ENCODE assay signal across 16 mouse cellular contexts in the genomic region with DNA sequence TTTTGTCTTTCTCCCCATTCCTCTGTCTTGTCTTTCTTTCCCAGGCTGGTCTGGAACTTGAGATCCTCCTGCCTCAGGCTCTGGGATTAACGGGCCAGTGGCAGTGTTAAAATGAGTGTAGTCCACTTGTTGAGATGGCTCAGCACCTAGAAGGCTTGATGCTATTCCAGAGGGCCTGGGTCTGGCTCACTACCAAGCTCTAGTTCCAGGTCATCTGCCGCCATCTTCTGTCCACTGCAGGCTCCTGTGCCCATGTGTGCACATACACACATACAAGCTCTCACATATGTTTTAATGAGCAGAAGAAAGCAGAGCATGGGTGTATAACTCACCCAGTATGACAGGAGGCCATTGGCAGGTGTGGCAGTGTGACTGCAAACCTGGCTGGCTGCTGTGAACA. TPM values are rescaled to one million over a fixed set of nuclear protein-coding genes. Genes with fewer than 3 reads are reported as not detected.
A peak's percentile ranks its signal among the peaks of the same experiment; 100 is the strongest.
DNase-seq lines count a peak whose midpoint lies in the region; ATAC-seq and TF ChIP-seq lines count a peak whose summit lies in the region.
"Had no signal": no experiment of that assay in that cellular context is flagged by ENCODE, and none has a peak within 500 bp of the region (broad histone marks: within the 10 kb centered on the region; RNA-seq: fewer than 3 reads in every experiment).

No protein-coding gene starts in this region.

- H3K27ac ChIP-seq in kidney, postnatal 0 days, result no peak overlapping the region
- 0 out of 2 replicates have a peak overlapping the region, but pooled peaks have one; percentile 10 for H3K27ac ChIP-seq in limb, embryonic 13.5 days
- H3K27ac ChIP-seq: macrophage had no signal

- H3K4me3 ChIP-seq in kidney, postnatal 0 days (replicated peaks; ENCODE audit: low read depth, low read length), result no peak overlapping the region
- no peak overlapping the region for H3K4me3 ChIP-seq in limb, embryonic 13.5 days

- no peak overlapping the region for H3K4me2 ChIP-seq in kidney, postnatal 0 days (ENCODE audit: low read length)
- H3K4me2 ChIP-seq in limb, embryonic 13.5 days (replicated peaks), result peak overlapping the region; percentile 79

- H3K36me3 ChIP-seq in kidney, postnatal 0 days (ENCODE audit: insufficient read depth, low read length), result no peaks in the 10 kb centered on the region
- no peaks in the 10 kb centered on the region for H3K36me3 ChIP-seq in limb, embryonic 13.5 days
- H3K36me3 ChIP-seq: limb, embryonic 15.5 days had no signal

- H3K9ac ChIP-seq in kidney, postnatal 0 days (ENCODE audit: low read depth, low read length), result no peak overlapping the region
- no peak overlapping the region for H3K9ac ChIP-seq in limb, embryonic 13.5 days

- ATAC-seq in kidney, postnatal 0 days (replicated peaks; ENCODE audit: low FRiP score, low read depth), result no peak
- no peak for ATAC-seq in limb, embryonic 13.5 days (ENCODE audit: low FRiP score, low read depth)

- no peaks in the 10 kb centered on the region for H3K27me3 ChIP-seq in kidney, postnatal 0 days (ENCODE audit: insufficient read depth, low read length)
- peaks cover 20% of the 10 kb centered on the region for H3K27me3 ChIP-seq in limb, embryonic 13.5 days

- no peaks in the 10 kb centered on the region for H3K9me3 ChIP-seq in kidney, postnatal 0 days (replicated peaks; ENCODE audit: low read length)
- no peaks in the 10 kb centered on the region for H3K9me3 ChIP-seq in limb, embryonic 13.5 days
- H3K9me3 ChIP-seq: limb, embryonic 15.5 days had no signal

- TF ChIP-seq CTCF in kidney, postnatal 0 days (IDR thresholded peaks at IDR 0.05; ENCODE audit: low read depth), result peak; percentile 17; the same call in 1 of the 2 replicates

- H3K4me1 ChIP-seq in kidney, postnatal 0 days (replicated peaks; ENCODE audit: insufficient read depth, low read length), result peaks cover 6% of the 10 kb centered on the region; the same call in 1 of the 2 replicates
- peaks cover 35% of the 10 kb centered on the region for H3K4me1 ChIP-seq in limb, embryonic 13.5 days

- peak; percentile 57 to 69 for DNase-seq in cerebellum, postnatal 14 days
- DNase-seq in cerebellum, postnatal 4 days (ENCODE audit: low spot score in 2 of 2), result no peak
- DNase-seq in kidney, postnatal 0 days (ENCODE audit: low spot score), result no peak
- no peak for DNase-seq in kidney, adult 8-10 months
- DNase-seq in brain, adult 2 months (ENCODE audit: low read depth, low spot score), result peak; percentile 48
- DNase-seq in ovary, adult 18-20 months (ENCODE audit: low spot score), result no peak
- DNase-seq in adrenal gland, postnatal 14 days, result no peak
- DNase-seq: adrenal gland, adult 8-10 months; B cell, adult 2 months; thymus, postnatal 36 days had no signal

- 80% methylated on average over 2 of the region's 2 CpGs for WGBS in kidney, postnatal 0 days
- 83% methylated on average over 2 of the region's 2 CpGs for WGBS in limb, embryonic 13.5 days

RNA-seq across cellular contexts. Expression of a gene that starts 3.4 kb away (rescaled TPM):
- polyA plus RNA-seq in kidney, postnatal 0 days (2015; fragmentation: Nextera tagmentation; extraction: Ambion mirVana), result 50.5 and 53.7 TPM in 2 replicates
- polyA plus RNA-seq in limb, embryonic 13.5 days (2015; fragmentation: Nextera tagmentation; extraction: Ambion mirVana), result 52.2 and 52.3 TPM in 2 replicates
- total RNA-seq in adrenal gland, postnatal 14 days (2021), result 91.6 and 93.6 TPM in 2 replicates

RNA-seq across cellular contexts. Expression of a gene that starts 5.7 kb away (rescaled TPM):
- polyA plus RNA-seq in kidney, postnatal 0 days (2015; fragmentation: Nextera tagmentation; extraction: Ambion mirVana), result 0.13 and 0.20 TPM in 2 replicates
- not detected in 2 replicates for polyA plus RNA-seq in limb, embryonic 13.5 days (2015; fragmentation: Nextera tagmentation; extraction: Ambion mirVana)
- total RNA-seq in adrenal gland, postnatal 14 days (2021), result 0.53 and 1.0 TPM in 2 replicates
- total RNA-seq: common myeloid progenitor, adult 5-6 weeks had no signal
- polyA plus RNA-seq: macrophage; neural tube, embryonic 11.5 days had no signal

RNA-seq across cellular contexts. Expression of a gene that starts 13.4 kb away (rescaled TPM):
- 17.1 and 19.1 TPM in 2 replicates for polyA plus RNA-seq in kidney, postnatal 0 days (2015; fragmentation: Nextera tagmentation; extraction: Ambion mirVana)
- polyA plus RNA-seq in limb, embryonic 13.5 days (2015; fragmentation: Nextera tagmentation; extraction: Ambion mirVana), result 0.27 and 0.64 TPM in 2 replicates
- 1.8 and 4.2 TPM in 2 replicates for total RNA-seq in adrenal gland, postnatal 14 days (2021)
- total RNA-seq: common myeloid progenitor, adult 5-6 weeks; hematopoietic stem cell, adult 5-6 weeks had no signal
- polyA plus RNA-seq: neural tube, embryonic 11.5 days had no signal

RNA-seq across cellular contexts. Expression of a gene that starts 19.9 kb away (rescaled TPM):
- polyA plus RNA-seq in kidney, postnatal 0 days (2015; fragmentation: Nextera tagmentation; extraction: Ambion mirVana), result 279 and 296 TPM in 2 replicates
- 210 and 212 TPM in 2 replicates for polyA plus RNA-seq in limb, embryonic 13.5 days (2015; fragmentation: Nextera tagmentation; extraction: Ambion mirVana)
- 212 and 250 TPM in 2 replicates for total RNA-seq in adrenal gland, postnatal 14 days (2021)

RNA-seq across cellular contexts. Expression of a gene that starts 25.4 kb away (rescaled TPM):
- 2.5 and 2.8 TPM in 2 replicates for polyA plus RNA-seq in kidney, postnatal 0 days (2015; fragmentation: Nextera tagmentation; extraction: Ambion mirVana)
- 4.0 and 5.7 TPM in 2 replicates for polyA plus RNA-seq in limb, embryonic 13.5 days (2015; fragmentation: Nextera tagmentation; extraction: Ambion mirVana)
- 2.6 and 6.2 TPM in 2 replicates for total RNA-seq in adrenal gland, postnatal 14 days (2021)

Comparison
In these comparisons a context has a peak if more than half of its experiments do, and no peak if none do; other contexts are left out.
1. DNase-seq: peak in cerebellum, postnatal 14 days (2 of 2) and brain, adult 2 months (single experiment); none in cerebellum, postnatal 4 days (0 of 2), kidney, postnatal 0 days (single experiment), kidney, adult 8-10 months (0 of 2), ovary, adult 18-20 months (single experiment) and adrenal gland, postnatal 14 days (single experiment).
2. RNA of a gene that starts 13.4 kb away (polyA plus RNA-seq): 17.1 to 19.1 TPM in kidney, postnatal 0 days; 0.27 to 0.64 TPM in limb, embryonic 13.5 days; every median in the first group is over 10 times any median in the second.